Mouse (Mus musculus): ENCODE data around the gene Gstm5. TPM values are rescaled to one million over a fixed set of nuclear protein-coding genes. Genes with fewer than 3 reads are reported as not detected.
"Not testable (repeated sequence)": the region's sequence is repeated elsewhere in the genome, so short reads cannot be mapped to it uniquely, and the experiment has no call there.

Gstm5 gene
- polyA plus RNA-seq, 1 experiment = 504 TPM

- Histone ChIP-seq H3K4me3 (ENCODE audit: insufficient read depth, low read length) (no peak overlapping the region), H3K4me1 (ENCODE audit: control insufficient read depth, insufficient read depth, low read length) (peaks cover 2% of the 10 kb centered on the region), H3K27ac (ENCODE audit: insufficient read depth, low read length) (peak overlapping the region; percentile 37; the same call in 1 of the 2 replicates)
- no peak for TF ChIP-seq CTCF (IDR thresholded peaks at IDR 0.05; ENCODE audit: extremely low read depth, insufficient read depth, low read length)
- no peak for TF ChIP-seq POLR2A (IDR thresholded peaks at IDR 0.05; ENCODE audit: extremely low read depth, insufficient read depth, low read length)
Observed at GRCm38 (mm10) chr3:107868452-107868851, 27.2 kb upstream of the Gstm5 start.

- Histone ChIP-seq H3K4me3 (ENCODE audit: insufficient read depth, low read length) (no peak overlapping the region), H3K27ac (ENCODE audit: insufficient read depth, low read length) (peak overlapping the region; percentile 86; the same call in 1 of the 2 replicates)
- TF ChIP-seq POLR2A (IDR thresholded peaks at IDR 0.05; ENCODE audit: extremely low read depth, insufficient read depth, low read length) (peak; percentile 34; the same call in 1 of the 2 replicates), CTCF (IDR thresholded peaks at IDR 0.05; ENCODE audit: extremely low read depth, insufficient read depth, low read length) (no peak)
Observed at GRCm38 (mm10) chr3:107869097-107869496, 26.5 kb upstream of the Gstm5 start.

GRCm38 (mm10) chr3:107869925-107870324, 25.7 kb upstream of the Gstm5 start:
- Histone ChIP-seq H3K4me3 (ENCODE audit: insufficient read depth, low read length) (no peak overlapping the region), H3K4me1 (ENCODE audit: control insufficient read depth, insufficient read depth, low read length) (peaks cover 2% of the 10 kb centered on the region), H3K27ac (ENCODE audit: insufficient read depth, low read length) (peak overlapping the region; percentile 86; the same call in 1 of the 2 replicates)
- TF ChIP-seq CTCF (IDR thresholded peaks at IDR 0.05; ENCODE audit: extremely low read depth, insufficient read depth, low read length) (no peak), POLR2A (IDR thresholded peaks at IDR 0.05; ENCODE audit: extremely low read depth, insufficient read depth, low read length) (no peak)

More at GRCm38 (mm10) chr3:107869097-107869496, 26.5 kb upstream of the Gstm5 start:
- H3K4me1 ChIP-seq (ENCODE audit: control insufficient read depth, insufficient read depth, low read length) = peaks cover 2% of the 10 kb centered on the region

DNA sequence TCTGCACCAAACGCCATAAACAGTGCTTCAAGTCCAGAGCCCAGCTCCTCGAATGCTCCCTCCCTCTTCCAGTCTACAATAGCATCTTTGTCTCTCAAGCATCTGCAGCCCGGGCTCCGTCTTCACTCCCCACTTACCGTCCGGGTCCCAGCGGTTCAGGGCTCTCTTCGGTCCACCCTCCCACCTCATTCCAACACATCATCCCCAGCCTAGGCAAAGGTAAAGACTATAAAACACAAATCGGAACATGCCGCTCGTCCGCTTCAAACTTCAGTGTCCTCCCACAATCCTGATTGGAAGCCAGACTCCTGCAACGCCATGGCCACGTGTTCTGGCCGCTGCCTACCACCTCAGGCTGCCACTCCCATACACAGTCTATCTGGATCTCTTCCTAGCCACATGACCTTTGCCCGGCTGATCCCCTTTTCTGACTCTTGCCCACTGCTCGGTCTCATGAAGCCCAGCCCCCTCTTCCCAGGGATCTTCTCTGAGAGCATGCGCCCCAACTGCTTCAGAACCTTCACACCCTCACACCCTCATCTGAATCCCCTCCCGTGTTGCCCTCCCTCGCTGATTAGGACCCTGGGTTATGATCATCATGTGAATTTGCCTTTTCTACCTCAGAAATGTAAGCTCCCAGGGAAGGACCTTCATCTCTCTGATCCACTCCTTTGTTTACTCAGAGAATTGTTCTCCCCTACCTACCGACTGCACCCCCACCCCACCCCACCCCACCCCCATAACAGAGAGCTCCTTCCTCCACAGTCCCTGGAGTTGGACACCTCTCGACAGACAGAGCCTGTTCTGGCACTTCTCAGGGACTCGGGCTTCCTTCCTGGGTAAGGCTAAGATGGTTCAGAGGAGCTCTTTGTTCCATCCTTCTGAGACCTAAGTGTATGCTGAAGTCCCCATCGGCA, 22.0 kb upstream of the Gstm5 start:
- Histone ChIP-seq H3K27ac (ENCODE audit: insufficient read depth, low read length) (no peak overlapping the region), H3K4me3 (ENCODE audit: insufficient read depth, low read length) (no peak overlapping the region), H3K4me1 (ENCODE audit: control insufficient read depth, insufficient read depth, low read length) (peaks cover 2% of the 10 kb centered on the region)
- no peak for TF ChIP-seq POLR2A (IDR thresholded peaks at IDR 0.05; ENCODE audit: extremely low read depth, insufficient read depth, low read length)
- no peak for TF ChIP-seq CTCF (IDR thresholded peaks at IDR 0.05; ENCODE audit: extremely low read depth, insufficient read depth, low read length)

DNA sequence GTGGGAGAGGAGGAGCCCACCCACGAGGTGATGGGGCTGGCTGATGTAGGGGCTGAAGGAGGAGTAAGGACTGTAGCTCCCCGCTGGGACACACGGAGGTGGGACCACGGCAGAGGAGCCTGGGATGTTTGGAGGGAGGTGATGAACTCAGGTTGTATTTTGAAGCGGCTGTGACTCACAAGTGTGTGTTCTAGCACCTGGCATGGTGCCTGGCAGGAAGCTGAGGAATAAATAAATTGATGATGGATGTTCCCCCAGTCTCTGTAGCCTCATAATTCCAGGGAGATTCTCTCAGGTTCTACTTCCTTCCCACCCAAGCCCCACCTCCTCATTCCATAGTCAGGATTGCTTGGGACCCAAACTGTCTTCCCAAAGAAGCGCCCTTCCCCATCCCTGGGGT, 20.4 kb upstream of the Gstm5 start:
- TF ChIP-seq POLR2A (IDR thresholded peaks at IDR 0.05; ENCODE audit: extremely low read depth, insufficient read depth, low read length) (no peak), CTCF (IDR thresholded peaks at IDR 0.05; ENCODE audit: extremely low read depth, insufficient read depth, low read length) (no peak)
- H3K4me1 ChIP-seq (ENCODE audit: control insufficient read depth, insufficient read depth, low read length) = no peaks in the 10 kb centered on the region
- H3K27ac ChIP-seq (ENCODE audit: insufficient read depth, low read length) = no peak overlapping the region

DNA sequence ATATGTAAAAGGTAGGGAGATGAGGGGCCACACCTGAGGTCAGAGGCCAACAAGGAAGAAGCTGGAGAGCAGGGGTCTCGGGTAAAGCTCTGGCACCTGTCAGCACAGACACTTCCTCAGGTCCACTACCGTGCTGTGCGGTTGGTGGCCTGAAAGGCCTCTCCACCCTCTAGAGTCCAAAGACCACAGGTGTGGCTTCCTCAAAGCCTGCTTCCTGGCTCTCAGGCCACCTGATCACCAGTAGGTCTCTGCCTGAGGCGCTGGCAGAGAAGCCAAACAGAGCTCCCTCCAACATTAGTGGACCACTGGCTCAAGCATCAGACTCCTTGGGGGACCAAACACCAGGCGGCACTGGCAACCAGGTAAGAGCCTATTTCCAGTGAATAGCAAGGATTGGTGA, 18.6 kb upstream of the Gstm5 start, which contains the start of gene Eps8l3:
Gene Eps8l3, plus strand, starts transcription at position 225 of the 400 bp plus-strand sequence.
- TF ChIP-seq POLR2A (IDR thresholded peaks at IDR 0.05; ENCODE audit: extremely low read depth, insufficient read depth, low read length) (no peak), CTCF (IDR thresholded peaks at IDR 0.05; ENCODE audit: extremely low read depth, insufficient read depth, low read length) (no peak)
- no peaks in the 10 kb centered on the region for H3K4me1 ChIP-seq (ENCODE audit: control insufficient read depth, insufficient read depth, low read length)
- no peak within 1 kb of the TSS for H3K27ac ChIP-seq (ENCODE audit: insufficient read depth, low read length)
- H3K4me3 ChIP-seq (ENCODE audit: insufficient read depth, low read length) = no peak within 1 kb of the TSS

More for the DNA sequence above, 20.4 kb upstream of the Gstm5 start:
- H3K4me3 ChIP-seq (ENCODE audit: insufficient read depth, low read length) = no peak overlapping the region

DNA sequence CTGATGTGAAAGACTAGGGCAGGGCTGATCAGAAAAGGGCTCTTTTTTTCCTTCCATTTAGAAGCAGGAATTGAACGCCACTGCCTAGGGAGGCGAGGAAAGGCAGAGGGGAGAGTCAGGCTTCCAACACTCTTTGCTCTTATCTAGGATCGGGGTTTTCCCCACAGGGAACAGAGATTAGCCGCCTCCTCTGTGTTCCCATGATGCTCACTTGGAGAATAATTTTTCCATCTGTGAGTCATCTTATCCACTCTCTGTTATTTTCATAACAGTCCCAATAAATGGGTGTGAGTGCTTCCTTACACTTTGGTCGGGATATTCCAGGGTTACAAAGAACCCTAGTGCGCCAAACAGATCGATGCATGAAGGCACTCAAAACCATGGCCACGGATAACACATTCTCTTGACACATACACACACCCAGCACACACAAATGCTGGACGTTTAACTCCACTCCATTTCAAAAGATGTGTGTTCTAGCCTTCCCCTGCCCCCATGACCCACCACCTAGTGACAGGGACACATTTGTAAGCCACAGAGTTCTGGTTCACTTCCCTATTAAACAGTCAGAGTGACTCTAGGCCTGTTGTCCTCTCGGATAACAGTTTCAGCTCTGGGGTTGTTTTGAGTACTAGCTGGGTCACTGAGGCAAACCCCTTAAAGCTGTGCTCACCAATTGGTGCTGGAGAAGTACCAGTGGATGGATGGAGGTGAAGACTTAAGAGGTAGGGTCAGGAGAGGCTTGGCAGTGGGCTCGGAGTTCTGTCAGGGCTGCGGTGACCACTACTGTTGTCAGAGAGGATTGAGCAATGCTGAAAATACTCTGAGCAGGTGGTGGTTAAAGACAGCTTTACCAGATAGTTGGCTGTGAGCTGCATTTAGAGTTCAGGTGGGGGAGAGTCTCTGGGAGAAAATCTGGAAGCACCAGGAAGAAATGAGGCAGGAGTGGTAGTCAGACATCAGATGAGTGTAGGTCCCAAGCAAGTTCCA, 17.6 kb upstream of the Gstm5 start:
- Histone ChIP-seq H3K4me3 (ENCODE audit: insufficient read depth, low read length) (no peak overlapping the region), H3K4me1 (ENCODE audit: control insufficient read depth, insufficient read depth, low read length) (no peaks in the 10 kb centered on the region), H3K27ac (ENCODE audit: insufficient read depth, low read length) (no peak overlapping the region)
- TF ChIP-seq CTCF (IDR thresholded peaks at IDR 0.05; ENCODE audit: extremely low read depth, insufficient read depth, low read length) = no peak
- TF ChIP-seq POLR2A (IDR thresholded peaks at IDR 0.05; ENCODE audit: extremely low read depth, insufficient read depth, low read length) = no peak

DNA sequence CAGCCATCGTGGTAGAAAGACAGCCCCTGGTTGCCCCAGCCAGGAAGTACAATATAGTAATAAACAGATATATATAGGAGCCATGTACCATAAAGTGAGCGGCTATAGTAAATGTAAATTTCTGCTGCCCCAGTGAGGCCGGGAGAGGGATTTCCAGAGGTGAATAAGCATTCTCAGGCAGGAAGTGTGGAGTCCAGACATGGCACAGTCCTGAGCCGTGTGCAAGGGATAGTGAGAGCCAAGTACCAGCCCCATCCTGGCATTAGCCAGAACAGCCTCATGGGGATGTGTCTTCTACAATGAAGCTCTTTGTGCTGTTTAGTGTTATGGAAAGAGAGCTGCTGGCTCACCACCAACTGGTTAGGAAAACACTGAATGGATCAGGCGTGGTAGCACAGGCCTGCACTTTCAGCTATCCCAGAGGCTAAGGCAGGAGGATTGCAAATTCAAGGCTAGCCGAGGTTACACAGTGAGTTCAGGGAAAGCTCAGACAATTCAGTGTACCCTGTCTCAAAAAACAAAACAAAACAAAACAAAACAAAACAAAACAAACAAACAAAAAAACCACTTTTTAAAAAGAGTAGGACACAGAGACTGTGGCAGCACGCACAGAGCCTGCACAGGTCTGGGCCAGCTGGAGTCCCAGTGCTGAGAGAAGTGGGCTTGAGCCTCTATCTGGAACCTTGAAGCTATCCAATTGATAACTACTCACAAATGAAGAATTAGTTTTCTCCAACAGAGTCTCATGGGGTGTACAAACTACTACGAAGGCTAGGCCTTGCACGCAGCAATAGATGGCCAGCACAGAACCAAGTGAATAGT, 7.7 kb upstream of the Gstm5 start:
- TF ChIP-seq CTCF (IDR thresholded peaks at IDR 0.05; ENCODE audit: extremely low read depth, insufficient read depth, low read length) = no peak
- TF ChIP-seq POLR2A (IDR thresholded peaks at IDR 0.05; ENCODE audit: extremely low read depth, insufficient read depth, low read length) = no peak
- Histone ChIP-seq H3K4me1 (ENCODE audit: control insufficient read depth, insufficient read depth, low read length) (no peaks in the 10 kb centered on the region), H3K27ac (ENCODE audit: insufficient read depth, low read length) (peak overlapping the region; percentile 41), H3K4me3 (ENCODE audit: insufficient read depth, low read length) (no peak overlapping the region)

DNA sequence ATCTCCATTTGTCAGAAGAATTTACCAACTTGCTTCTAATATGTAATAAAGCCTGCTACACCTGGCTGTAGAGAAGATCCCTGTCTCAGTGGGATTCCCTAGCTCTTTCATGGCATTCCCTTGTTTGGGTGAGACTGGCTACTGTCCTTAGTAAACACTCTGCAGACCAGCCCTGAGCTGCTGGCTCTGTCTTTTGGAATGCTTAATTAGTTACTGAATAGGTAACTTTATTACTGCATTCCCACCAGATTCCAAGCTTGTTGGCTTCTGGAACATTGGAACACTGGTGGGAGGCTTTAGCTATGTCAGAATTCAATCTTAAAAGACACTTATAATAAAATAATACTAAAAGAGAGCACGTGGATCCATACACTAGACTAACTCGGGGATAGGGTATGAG, 6.4 kb upstream of the Gstm5 start:
- H3K4me3 ChIP-seq (ENCODE audit: insufficient read depth, low read length); H3K4me1 ChIP-seq (ENCODE audit: control insufficient read depth, insufficient read depth, low read length); H3K27ac ChIP-seq (ENCODE audit: insufficient read depth, low read length): not testable (repeated sequence)
